Mouse (Mus musculus) kidney, embryonic 15.5 days (tissue): Measurements from ENCODE around the gene Acoxl. TPM values are rescaled to one million over a fixed set of nuclear protein-coding genes. Genes with fewer than 3 reads are reported as not detected.

Experiments
- ATAC-seq: fragments of 200-750 bp; cut with Nextera tagmentation; replicated peaks from 2 replicates; pipeline ENCODE4 v1.8.0; 2017; ENCODE audit warnings: moderate TSS enrichment; ENCODE audit not compliant: low FRiP score
- H3K27ac ChIP-seq: fragments of 300-500 bp; sonication (generic); 2 replicates; pipeline ENCODE4 v1.5.1; 2015; ENCODE audit warnings: mild to moderate bottlenecking, inconsistent platforms
- H3K27me3 ChIP-seq: fragments of 300-500 bp; sonication (generic); 2 replicates; pipeline ENCODE4 v1.6.1; 2015; ENCODE audit warnings: inconsistent platforms
- H3K36me3 ChIP-seq: fragments of 300-500 bp; sonication (generic); 2 replicates; pipeline ENCODE4 v1.6.1; 2015; ENCODE audit warnings: inconsistent platforms
- H3K4me1 ChIP-seq: fragments of 300-500 bp; sonication (generic); 2 replicates; pipeline ENCODE4 v1.6.1; 2015; ENCODE audit warnings: inconsistent platforms
- H3K4me2 ChIP-seq: fragments of 300-500 bp; sonication (generic); 2 replicates; pipeline ENCODE4 v1.6.1; 2015; ENCODE audit warnings: moderate library complexity, mild to moderate bottlenecking, inconsistent platforms
- H3K4me3 ChIP-seq: fragments of 300-500 bp; sonication (generic); replicated peaks from 2 replicates; pipeline ENCODE4 v1.5.1; 2015; ENCODE audit warnings: mild to moderate bottlenecking, inconsistent platforms
- H3K9ac ChIP-seq: fragments of 300-500 bp; sonication (generic); 2 replicates; pipeline ENCODE4 v1.6.1; 2015; ENCODE audit warnings: mild to moderate bottlenecking, inconsistent platforms
- H3K9me3 ChIP-seq: fragments of 300-500 bp; sonication (generic); replicated peaks from 2 replicates; pipeline ENCODE4 v1.6.1; 2016; ENCODE audit warnings: inconsistent platforms
- WGBS: fragments of 180-500 bp; shearing (Covaris S2); methylation state at CpG from one replicate; pipeline ENCODE4 v1.1.7; 2015; ENCODE audit warnings: mixed read lengths; 5-methylcytosine and 5-hydroxymethylcytosine counted together
- polyA plus RNA-seq: library from polyadenylated mRNA; unstranded; fragments of >200 nt; fragmentation: Nextera tagmentation; extraction: Ambion mirVana; gene quantifications from 2 replicates; pipeline ENCODE4 v1.2.1, GENCODE M21; 2015

Acoxl gene
- polyA plus RNA-seq, 1 experiment from 2014 or later, result 0.74 TPM

DNA sequence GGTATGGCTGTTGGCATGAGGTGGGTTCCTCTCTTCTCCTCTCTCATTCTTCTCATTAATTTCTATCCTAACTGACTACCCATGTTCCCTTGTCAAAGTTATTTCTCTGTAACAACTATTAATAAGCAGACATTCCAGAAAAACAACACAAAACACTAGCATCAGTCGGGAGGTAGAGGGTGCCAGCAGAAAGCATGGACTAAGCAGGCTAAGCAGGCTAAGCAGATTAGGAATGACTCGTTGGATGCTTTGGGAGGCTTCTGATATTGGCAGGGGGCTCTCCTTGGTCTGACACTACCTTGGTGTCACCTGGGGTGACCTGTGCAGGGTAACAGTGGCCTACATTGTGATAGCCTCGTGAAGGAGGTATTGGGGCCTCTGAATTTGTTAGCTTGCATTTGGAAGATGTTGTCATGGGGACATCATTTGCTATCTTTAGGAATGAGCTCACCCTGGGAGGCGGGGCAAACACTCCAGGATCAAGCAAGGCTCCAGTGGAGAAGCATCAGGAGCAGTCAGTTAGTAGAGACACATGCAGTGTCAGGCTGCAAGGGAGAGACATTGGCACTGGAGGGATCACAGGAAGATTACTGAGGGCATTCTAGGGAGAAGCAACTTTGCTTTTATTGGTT, 123.2 kb downstream of the Acoxl start:
- WGBS, result 62% methylated on average over 4 of the region's 4 CpGs
- ATAC-seq, result no peak
- H3K27ac ChIP-seq, result no peak overlapping the region
- H3K4me3 ChIP-seq, result no peak overlapping the region
- H3K9ac ChIP-seq, result no peak overlapping the region
- H3K36me3 ChIP-seq, result no peaks in the 10 kb centered on the region
- no peak overlapping the region for H3K4me2 ChIP-seq
- peaks cover 13% of the 10 kb centered on the region for H3K4me1 ChIP-seq
- no peaks in the 10 kb centered on the region for H3K9me3 ChIP-seq
- no peaks in the 10 kb centered on the region for H3K27me3 ChIP-seq

GRCm38 (mm10) chr2:127968944-127969343, 130.3 kb downstream of the Acoxl start:
- H3K27ac ChIP-seq, result no peak overlapping the region
- H3K4me1 ChIP-seq, result no peaks in the 10 kb centered on the region
- no peaks in the 10 kb centered on the region for H3K27me3 ChIP-seq
- no peak for ATAC-seq
- H3K9ac ChIP-seq, result no peak overlapping the region
- H3K4me3 ChIP-seq, result no peak overlapping the region
- WGBS, result 83% methylated on average over 2 of the region's 2 CpGs
- no peak overlapping the region for H3K4me2 ChIP-seq
- H3K36me3 ChIP-seq, result no peaks in the 10 kb centered on the region
- H3K9me3 ChIP-seq, result no peaks in the 10 kb centered on the region

DNA sequence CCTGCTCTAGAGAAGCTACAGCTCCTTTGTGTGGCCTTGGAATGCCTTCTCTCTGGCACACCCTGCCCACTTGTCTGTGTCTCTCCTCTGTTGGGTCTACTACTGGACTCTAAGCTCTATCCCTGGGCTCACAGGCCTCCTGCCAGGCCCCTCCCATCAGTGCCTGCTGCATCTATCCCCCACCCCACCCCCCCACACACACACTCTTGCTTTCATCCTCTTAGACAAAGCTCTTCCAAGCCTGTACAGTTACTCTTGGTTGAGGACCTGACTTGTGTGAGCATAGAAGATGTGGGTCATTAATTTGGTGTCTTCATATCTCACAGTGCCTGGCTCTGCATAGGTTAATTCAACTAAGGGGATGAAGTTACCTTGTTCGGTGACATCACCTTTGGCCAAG, 137.6 kb downstream of the Acoxl start:
- 71% methylated on average over 1 of the region's 1 CpGs for WGBS
- H3K36me3 ChIP-seq, result no peaks in the 10 kb centered on the region
- H3K27me3 ChIP-seq, result no peaks in the 10 kb centered on the region
- no peak overlapping the region for H3K4me2 ChIP-seq
- no peak overlapping the region for H3K9ac ChIP-seq
- no peak for ATAC-seq
- H3K27ac ChIP-seq, result no peak overlapping the region
- no peak overlapping the region for H3K4me3 ChIP-seq
- H3K9me3 ChIP-seq, result no peaks in the 10 kb centered on the region
- H3K4me1 ChIP-seq, result no peaks in the 10 kb centered on the region

DNA sequence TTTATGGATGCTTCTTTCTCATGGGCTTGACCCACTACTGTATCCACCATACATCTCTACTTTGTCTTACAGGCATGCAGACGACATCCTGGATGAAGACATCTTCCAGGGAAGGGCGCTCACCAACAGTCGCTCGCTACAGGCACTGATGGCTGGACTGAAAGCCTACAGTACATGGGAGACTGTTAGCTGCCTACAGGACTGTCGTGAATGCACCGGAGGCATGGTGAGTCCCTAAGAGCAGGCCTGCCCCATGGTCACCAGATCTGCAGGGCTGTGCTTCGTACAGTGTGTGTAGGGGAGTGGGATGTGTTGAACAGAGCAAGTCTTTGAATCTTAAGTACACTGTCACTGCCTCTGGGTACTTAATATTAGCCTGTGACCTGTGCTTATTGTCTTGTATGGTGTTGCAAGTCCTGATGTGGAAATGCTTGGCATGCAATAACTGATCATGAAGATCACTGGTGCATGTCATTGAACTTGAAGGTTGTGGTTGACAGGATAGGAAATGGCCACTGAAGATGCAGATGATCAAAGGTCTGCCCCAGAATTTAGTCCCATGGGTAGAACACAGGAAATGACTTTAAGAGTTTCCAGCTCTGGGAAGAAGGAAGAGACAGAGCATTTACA, 140.0 kb downstream of the Acoxl start:
- Histone ChIP-seq H3K36me3 (no peaks in the 10 kb centered on the region), H3K4me3 (no peak overlapping the region), H3K4me1 (no peaks in the 10 kb centered on the region), H3K27me3 (no peaks in the 10 kb centered on the region), H3K9me3 (no peaks in the 10 kb centered on the region), H3K9ac (no peak overlapping the region), H3K4me2 (no peak overlapping the region), H3K27ac (no peak overlapping the region)
- 84% methylated on average over 7 of the region's 7 CpGs for WGBS
- no peak for ATAC-seq

- ATAC-seq, result no peak
- H3K36me3 ChIP-seq, result no peaks in the 10 kb centered on the region
- H3K4me1 ChIP-seq, result no peaks in the 10 kb centered on the region
- no peak overlapping the region for H3K9ac ChIP-seq
- H3K27me3 ChIP-seq, result no peaks in the 10 kb centered on the region
- no peak overlapping the region for H3K4me3 ChIP-seq
- H3K4me2 ChIP-seq, result no peak overlapping the region
- no peak overlapping the region for H3K27ac ChIP-seq
- no peaks in the 10 kb centered on the region for H3K9me3 ChIP-seq
- WGBS, result 82% methylated on average over 3 of the region's 3 CpGs
These were observed 143.9 kb downstream of the Acoxl start for GRCm38 (mm10) chr2:127982610-127983009.

DNA sequence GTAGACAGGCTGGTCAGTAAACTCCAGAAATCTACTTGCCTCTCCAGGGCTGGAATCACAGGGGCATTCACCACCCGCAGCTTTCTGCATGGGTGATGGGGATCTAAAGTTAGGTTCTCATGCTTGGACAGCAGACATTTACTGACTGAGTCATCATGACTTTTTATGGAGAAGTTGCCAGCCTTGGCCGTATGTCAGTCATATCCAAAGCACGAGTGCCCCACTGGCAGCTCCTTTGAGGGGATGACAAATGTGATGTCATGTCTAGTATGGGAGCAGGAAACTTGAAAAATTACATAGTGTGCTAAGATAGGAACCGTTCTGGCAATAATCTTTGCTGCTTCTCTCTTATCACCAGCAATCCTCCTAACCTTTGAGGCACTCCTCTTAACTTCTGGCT, 144.6 kb downstream of the Acoxl start:
- Histone ChIP-seq H3K4me3 (no peak overlapping the region), H3K36me3 (no peaks in the 10 kb centered on the region), H3K27ac (no peak overlapping the region), H3K4me2 (no peak overlapping the region), H3K9ac (no peak overlapping the region), H3K9me3 (no peaks in the 10 kb centered on the region), H3K4me1 (no peaks in the 10 kb centered on the region), H3K27me3 (no peaks in the 10 kb centered on the region)
- ATAC-seq, result no peak
- 82% methylated on average over 4 of the region's 4 CpGs for WGBS

GRCm38 (mm10) chr2:127983981-127984380, 145.3 kb downstream of the Acoxl start:
- ATAC-seq, result no peak
- Histone ChIP-seq H3K9ac (no peak overlapping the region), H3K36me3 (no peaks in the 10 kb centered on the region), H3K4me2 (no peak overlapping the region), H3K27me3 (no peaks in the 10 kb centered on the region), H3K27ac (no peak overlapping the region), H3K9me3 (no peaks in the 10 kb centered on the region), H3K4me1 (no peaks in the 10 kb centered on the region), H3K4me3 (no peak overlapping the region)
- WGBS, result 97% methylated on average over 1 of the region's 1 CpGs

DNA sequence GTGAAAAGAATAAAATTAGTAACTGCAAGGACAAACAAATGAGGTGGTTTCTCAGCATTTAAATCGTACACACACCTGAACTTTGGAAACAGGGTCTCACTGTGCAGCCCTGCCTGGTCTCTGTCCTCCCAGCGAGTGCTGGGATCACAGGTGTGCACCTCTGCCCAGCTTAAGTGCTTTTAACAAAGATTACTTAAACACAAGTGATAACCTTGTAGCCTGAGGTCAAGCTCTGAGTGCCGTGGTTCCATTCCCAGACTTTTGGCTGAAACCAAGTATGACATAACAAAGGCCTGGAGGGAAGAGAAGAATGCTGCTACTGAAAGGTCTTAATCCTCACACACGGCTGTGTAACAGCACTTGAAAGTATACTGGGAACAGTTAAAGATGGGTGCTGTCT, 149.0 kb downstream of the Acoxl start:
- WGBS, result 45% methylated on average over 4 of the region's 4 CpGs
- Histone ChIP-seq H3K4me1 (0 out of 2 replicates have a peak, but pooled peaks cover 3% of the 10 kb centered on the region), H3K4me3 (no peak overlapping the region), H3K4me2 (no peak overlapping the region), H3K9ac (no peak overlapping the region), H3K9me3 (no peaks in the 10 kb centered on the region), H3K27me3 (no peaks in the 10 kb centered on the region), H3K36me3 (no peaks in the 10 kb centered on the region), H3K27ac (no peak overlapping the region)
- ATAC-seq, result no peak

DNA sequence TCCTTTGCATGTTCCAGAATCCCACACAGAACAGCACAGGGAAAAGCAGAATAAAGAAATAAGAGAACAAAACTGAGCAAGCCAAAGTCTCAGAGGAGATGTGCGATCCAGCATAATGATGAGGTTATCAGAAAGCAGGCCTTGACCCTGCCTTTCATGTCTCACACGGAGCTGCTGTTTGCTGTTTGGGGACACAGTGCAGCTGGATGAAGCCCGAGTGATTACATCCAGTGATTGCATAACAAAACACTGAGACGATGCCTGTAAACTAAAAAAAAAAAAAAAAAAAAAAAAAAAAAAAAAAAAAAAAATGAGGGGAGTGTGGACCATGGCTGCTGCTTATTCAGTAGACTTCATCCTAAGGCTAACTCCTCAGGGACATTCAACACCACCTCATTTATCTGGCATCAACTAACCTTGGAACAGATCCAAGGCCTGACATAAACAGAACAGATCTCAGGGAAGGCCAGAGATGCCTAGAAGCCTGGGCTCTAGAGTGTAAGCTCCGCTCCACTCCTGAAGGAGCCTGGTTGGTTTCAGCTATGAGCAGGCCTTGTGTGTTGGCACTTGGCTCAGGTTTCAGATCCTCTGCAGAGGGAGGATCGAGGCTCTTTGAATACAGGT, 152.3 kb downstream of the Acoxl start:
- no peaks in the 10 kb centered on the region for H3K27me3 ChIP-seq
- WGBS, result 50% methylated on average over 6 of the region's 6 CpGs
- no peak for ATAC-seq
- H3K4me2 ChIP-seq, result no peak overlapping the region
- no peaks in the 10 kb centered on the region for H3K36me3 ChIP-seq
- no peak overlapping the region for H3K4me3 ChIP-seq
- H3K9ac ChIP-seq, result no peak overlapping the region
- H3K4me1 ChIP-seq, result 0 out of 2 replicates have a peak, but pooled peaks cover 3% of the 10 kb centered on the region
- no peak overlapping the region for H3K27ac ChIP-seq
- H3K9me3 ChIP-seq, result no peaks in the 10 kb centered on the region

DNA sequence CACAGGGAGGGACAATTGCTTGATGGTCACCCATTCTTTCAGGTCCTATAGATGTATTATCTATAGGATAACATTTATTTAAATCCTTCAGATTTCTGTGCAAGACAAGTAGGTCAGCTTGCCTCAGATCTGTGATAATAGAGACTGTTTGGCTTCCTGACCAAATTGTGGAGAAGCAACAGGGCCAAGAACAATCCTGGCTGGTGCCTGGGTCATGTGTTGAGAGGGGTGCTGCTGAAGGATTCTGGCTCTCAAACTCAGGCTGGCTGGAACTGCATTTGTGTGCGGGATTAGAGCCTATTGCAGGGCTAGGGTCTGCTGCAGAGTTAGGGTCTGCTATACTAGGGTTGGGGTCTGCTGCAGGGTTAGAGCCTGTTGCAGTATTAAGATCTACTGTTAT, 153.0 kb downstream of the Acoxl start:
- 88% methylated on average over 1 of the region's 1 CpGs for WGBS

GRCm38 (mm10) chr2:128008662-128009423, 170.2 kb downstream of the Acoxl start:
- Histone ChIP-seq H3K9ac (no peak overlapping the region), H3K9me3 (no peaks in the 10 kb centered on the region), H3K27me3 (no peaks in the 10 kb centered on the region), H3K27ac (no peak overlapping the region), H3K4me2 (no peak overlapping the region), H3K4me1 (no peaks in the 10 kb centered on the region), H3K36me3 (no peaks in the 10 kb centered on the region), H3K4me3 (no peak overlapping the region)
- WGBS, result 86% methylated on average over 17 of the region's 17 CpGs
- ATAC-seq, result no peak

More for the DNA sequence above, 153.0 kb downstream of the Acoxl start:
- H3K4me3 ChIP-seq, result no peak overlapping the region
- H3K9me3 ChIP-seq, result no peaks in the 10 kb centered on the region
- H3K36me3 ChIP-seq, result no peaks in the 10 kb centered on the region
- no peak overlapping the region for H3K9ac ChIP-seq
- ATAC-seq, result no peak
- H3K4me2 ChIP-seq, result no peak overlapping the region
- 0 out of 2 replicates have a peak, but pooled peaks cover 3% of the 10 kb centered on the region for H3K4me1 ChIP-seq
- H3K27ac ChIP-seq, result no peak overlapping the region
- no peaks in the 10 kb centered on the region for H3K27me3 ChIP-seq

- H3K4me2 ChIP-seq, result no peak overlapping the region
- H3K36me3 ChIP-seq, result no peaks in the 10 kb centered on the region
- no peaks in the 10 kb centered on the region for H3K27me3 ChIP-seq
- ATAC-seq, result no peak
- WGBS, result 83% methylated on average over 2 of the region's 2 CpGs
- H3K4me3 ChIP-seq, result no peak overlapping the region
- H3K9ac ChIP-seq, result no peak overlapping the region
- H3K4me1 ChIP-seq, result no peaks in the 10 kb centered on the region
- no peak overlapping the region for H3K27ac ChIP-seq
- H3K9me3 ChIP-seq, result no peaks in the 10 kb centered on the region
These were observed 175.9 kb downstream of the Acoxl start for GRCm38 (mm10) chr2:128014613-128015012.
